Mouse (Mus musculus): Measurements from ENCODE around the gene Mydgf.
A peak's percentile ranks its signal among the peaks of the same experiment; 100 is the strongest.

Gene Mydgf

GRCm38 (mm10) chr17:56144546-56144945 is 39.2 kb downstream of the Mydgf start:
- DNase-seq (ENCODE audit: low read depth, low spot score) = no peak

- DNase-seq (ENCODE audit: low read depth, low spot score) = no peak
Observed at GRCm38 (mm10) chr17:56141702-56142605, 41.8 kb downstream of the Mydgf start.

- no peak for DNase-seq (ENCODE audit: low read depth, low spot score)
Observed at GRCm38 (mm10) chr17:56139858-56140595, 43.7 kb downstream of the Mydgf start, which contains the start of gene Sema6b. Sema6b (minus strand) TSS chr17:56140343.

- no peak for DNase-seq (ENCODE audit: low read depth, low spot score)
Observed at GRCm38 (mm10) chr17:56139355-56139754, 44.4 kb downstream of the Mydgf start.

- DNase-seq (ENCODE audit: low read depth, low spot score) = no peak
Observed at GRCm38 (mm10) chr17:56137839-56138613, 45.7 kb downstream of the Mydgf start.

- no peak for DNase-seq (ENCODE audit: low read depth, low spot score)
Observed at GRCm38 (mm10) chr17:56136558-56136957, 47.2 kb downstream of the Mydgf start.

GRCm38 (mm10) chr17:56134463-56134971 is 49.2 kb downstream of the Mydgf start:
- peak; percentile 58 for DNase-seq (ENCODE audit: low read depth, low spot score)

GRCm38 (mm10) chr17:56133457-56134363 is 50.0 kb downstream of the Mydgf start:
- DNase-seq (ENCODE audit: low read depth, low spot score) = peak; percentile 54

- DNase-seq (ENCODE audit: low read depth, low spot score) = peak; percentile 81
Observed at GRCm38 (mm10) chr17:56132661-56133060, 51.1 kb downstream of the Mydgf start.

- peak; percentile 83 for DNase-seq (ENCODE audit: low read depth, low spot score)
Observed at GRCm38 (mm10) chr17:56131814-56132213, 51.9 kb downstream of the Mydgf start.

- DNase-seq (ENCODE audit: low read depth, low spot score) = no peak
Observed at GRCm38 (mm10) chr17:56131136-56131535, 52.6 kb downstream of the Mydgf start.

- DNase-seq (ENCODE audit: low read depth, low spot score) = no peak
Observed at GRCm38 (mm10) chr17:56128246-56128645, 55.5 kb downstream of the Mydgf start.

GRCm38 (mm10) chr17:56126175-56126574 is 57.5 kb downstream of the Mydgf start:
- DNase-seq (ENCODE audit: low read depth, low spot score) = no peak
